Mouse (Mus musculus) liver (tissue): ENCODE data around the gene Pank2.
"Not testable (repeated sequence)": the region's sequence is repeated elsewhere in the genome, so short reads cannot be mapped to it uniquely, and the experiment has no call there.

Source experiments
- DNase-seq: peaks from one replicate; pipeline ENCODE4 v3.0.0-alpha.2; 2020; ENCODE audit warnings: mixed read lengths

Pank2 gene

GRCm38 (mm10) chr2:131261481-131262212, 648 bp upstream of the Pank2 start:
- DNase-seq = no peak

GRCm38 (mm10) chr2:131262680-131263670, 680 bp downstream of the Pank2 start:
- peak; percentile 66 for DNase-seq

GRCm38 (mm10) chr2:131264027-131264426, 1.7 kb downstream of the Pank2 start:
- DNase-seq = no peak

GRCm38 (mm10) chr2:131265056-131265455, 2.8 kb downstream of the Pank2 start:
- no peak for DNase-seq

- no peak for DNase-seq
Observed at GRCm38 (mm10) chr2:131275493-131275892, 13.2 kb downstream of the Pank2 start.

- no peak for DNase-seq
Observed at GRCm38 (mm10) chr2:131276722-131277121, 14.4 kb downstream of the Pank2 start.

GRCm38 (mm10) chr2:131281596-131281995, 19.3 kb downstream of the Pank2 start:
- DNase-seq = no peak

DNA sequence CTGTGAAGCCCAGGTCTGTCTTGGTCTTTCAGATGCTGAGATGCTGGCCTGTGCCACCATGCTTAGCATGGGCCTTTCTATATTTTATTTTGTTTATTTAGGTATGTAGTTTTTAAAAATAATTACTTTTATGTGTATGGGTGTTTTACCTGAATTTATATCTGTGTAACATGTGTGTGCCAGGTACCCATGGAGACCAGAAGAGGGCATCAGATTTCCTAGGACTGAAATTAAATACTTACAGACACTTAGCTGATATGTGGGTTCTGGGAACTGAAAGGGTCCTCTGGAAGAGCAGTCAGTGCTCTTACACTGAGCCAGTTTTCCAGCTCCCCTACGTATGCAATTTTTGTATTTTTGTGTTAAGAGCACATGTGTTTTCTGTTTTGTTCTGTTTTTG, 24.0 kb downstream of the Pank2 start:
- no peak for DNase-seq

DNA sequence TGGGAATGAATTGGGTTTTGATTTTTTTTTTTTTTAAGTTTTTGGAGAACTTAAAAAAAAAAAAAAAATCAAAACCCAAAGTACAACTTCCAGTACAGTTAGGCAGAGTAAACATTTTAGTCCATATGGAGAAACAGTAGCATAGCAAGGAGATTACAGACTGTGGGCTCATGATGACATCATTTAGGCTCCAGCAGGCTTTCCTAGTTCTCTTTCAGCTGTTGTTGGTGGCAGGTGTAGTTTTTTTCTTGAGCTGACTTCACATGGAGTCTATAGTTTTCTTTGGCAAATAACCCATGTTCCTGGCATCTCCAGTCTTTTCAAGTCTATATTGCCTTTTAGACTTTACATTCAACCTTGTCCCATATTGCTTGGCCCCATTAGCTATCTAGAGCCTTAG, 28.4 kb downstream of the Pank2 start:
- no peak for DNase-seq

- DNase-seq = no peak
Observed at GRCm38 (mm10) chr2:131296746-131297261, 34.5 kb downstream of the Pank2 start.

DNA sequence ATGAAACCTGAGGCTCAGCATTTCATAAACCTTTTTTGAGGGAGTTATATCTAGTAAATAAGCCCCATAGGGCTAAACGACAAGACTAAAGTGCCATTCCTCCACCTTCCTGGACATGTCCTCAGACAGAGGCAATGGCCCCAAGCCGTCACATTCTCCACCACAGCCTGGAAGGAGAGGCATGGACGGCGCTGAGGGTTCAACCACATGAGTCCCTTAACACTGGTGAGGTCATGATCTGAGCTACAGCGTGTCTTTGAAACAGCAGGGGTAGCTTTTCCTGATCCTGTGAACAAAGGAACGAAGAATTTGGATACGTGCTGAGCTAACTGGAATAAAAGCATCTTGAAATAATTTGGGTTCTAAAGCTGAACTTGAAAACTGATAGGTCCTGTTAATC, 36.4 kb downstream of the Pank2 start:
- not testable (repeated sequence) for DNase-seq

DNA sequence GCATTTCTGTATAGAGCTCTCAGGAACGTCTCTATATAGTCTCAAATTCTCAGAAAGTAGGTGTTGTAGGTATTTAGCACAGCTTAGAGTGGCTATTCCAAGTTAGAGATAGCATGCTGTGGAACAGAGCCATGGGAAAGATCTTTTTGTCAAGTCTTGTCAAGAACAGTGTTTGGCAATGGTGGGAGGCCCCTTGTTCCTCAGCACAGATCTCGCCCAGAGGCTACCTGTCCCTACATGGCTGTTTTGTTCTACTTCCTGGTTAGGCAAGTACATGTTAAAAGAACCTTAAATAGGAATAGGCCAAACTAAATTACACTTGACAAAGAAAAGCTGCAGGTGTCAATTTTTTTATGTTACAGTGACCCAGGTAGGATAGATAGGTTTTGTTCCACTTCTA, 38.2 kb downstream of the Pank2 start:
- no peak for DNase-seq

DNA sequence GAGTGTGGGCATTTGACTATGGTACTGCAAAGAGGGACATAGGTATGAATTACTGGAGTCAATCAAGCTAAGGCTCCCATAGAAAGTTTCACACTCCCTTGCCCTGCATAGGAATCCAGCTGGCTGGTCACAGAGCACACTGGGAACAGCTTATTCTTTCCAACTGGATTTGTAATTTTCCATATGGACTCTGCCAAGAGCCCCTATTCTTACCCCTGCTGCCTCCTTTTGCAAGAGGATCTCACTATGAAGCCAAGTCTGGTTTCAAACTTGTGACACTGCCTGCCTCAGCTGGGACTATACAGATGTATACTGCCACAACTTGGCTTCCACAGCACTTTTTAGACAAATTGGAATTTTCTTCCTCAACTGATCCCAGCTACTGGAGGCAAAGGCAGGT, 39.3 kb downstream of the Pank2 start:
- DNase-seq = no peak

GRCm38 (mm10) chr2:131304497-131304896, 42.2 kb downstream of the Pank2 start:
- DNase-seq = no peak

GRCm38 (mm10) chr2:131305226-131305625, 42.9 kb downstream of the Pank2 start:
- DNase-seq = not testable (repeated sequence)

DNA sequence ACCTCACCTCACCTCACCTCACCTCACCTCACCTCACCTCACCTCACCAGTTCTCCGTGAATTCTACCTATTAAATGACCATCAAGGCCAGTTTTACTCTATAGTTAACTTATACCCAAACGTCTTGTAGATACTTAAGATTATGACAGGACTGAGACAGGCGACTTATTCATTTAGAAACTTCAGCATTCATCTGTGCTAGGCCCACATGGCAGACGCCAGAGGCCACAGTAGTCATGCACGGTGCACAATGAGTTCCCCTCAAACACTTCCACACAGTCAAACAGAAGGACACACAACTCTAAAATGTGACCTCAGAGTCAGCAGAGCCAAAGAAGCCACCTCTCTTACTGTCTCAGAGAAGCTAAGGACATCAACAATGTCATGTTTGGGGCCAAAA, 45.1 kb downstream of the Pank2 start:
- DNase-seq = no peak

GRCm38 (mm10) chr2:131307822-131308221, 45.5 kb downstream of the Pank2 start:
- DNase-seq = no peak

- no peak for DNase-seq
Observed at GRCm38 (mm10) chr2:131309296-131309695, 47.0 kb downstream of the Pank2 start.

DNA sequence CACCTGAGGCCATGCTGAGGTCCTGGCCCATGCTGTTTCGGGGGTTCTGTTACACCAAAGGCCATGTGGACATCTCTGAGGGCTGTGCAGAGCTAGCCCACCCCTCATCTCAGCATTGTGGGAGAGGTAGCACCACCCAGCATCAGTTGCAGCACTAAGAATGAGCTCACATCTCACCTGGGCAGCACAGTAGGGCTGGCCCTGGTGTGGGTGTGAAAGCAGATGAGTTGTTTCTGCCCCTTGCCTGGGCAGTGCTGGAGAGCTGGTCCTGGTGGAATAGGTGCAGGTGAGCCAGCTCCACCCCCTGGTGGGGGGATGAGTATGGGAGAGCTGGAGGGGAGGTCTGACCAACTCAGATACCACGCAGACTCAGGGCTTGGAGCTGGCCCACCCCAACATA, 53.9 kb downstream of the Pank2 start:
- DNase-seq = no peak

DNA sequence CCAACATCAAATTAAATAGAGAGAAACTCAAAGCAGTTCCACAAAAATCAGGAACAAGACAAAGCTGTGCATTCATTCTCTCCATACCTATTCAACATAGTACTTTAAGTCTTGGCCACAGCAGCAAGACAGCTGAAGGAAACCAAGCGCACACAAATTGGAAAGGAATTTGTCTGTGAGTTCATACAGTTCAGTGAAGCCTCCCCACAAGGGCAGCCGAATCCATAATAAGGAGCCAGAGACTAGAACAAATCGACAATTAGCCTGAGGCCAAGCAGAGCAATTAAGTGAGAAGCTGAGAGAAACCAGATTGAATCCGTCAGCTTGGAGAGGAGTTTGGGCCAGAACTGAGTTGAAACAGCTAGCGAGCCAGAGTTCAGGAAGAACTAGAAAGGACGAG, 57.1 kb downstream of the Pank2 start:
- no peak for DNase-seq

- not testable (repeated sequence) for DNase-seq
Observed at GRCm38 (mm10) chr2:131321192-131321591, 58.9 kb downstream of the Pank2 start.

DNA sequence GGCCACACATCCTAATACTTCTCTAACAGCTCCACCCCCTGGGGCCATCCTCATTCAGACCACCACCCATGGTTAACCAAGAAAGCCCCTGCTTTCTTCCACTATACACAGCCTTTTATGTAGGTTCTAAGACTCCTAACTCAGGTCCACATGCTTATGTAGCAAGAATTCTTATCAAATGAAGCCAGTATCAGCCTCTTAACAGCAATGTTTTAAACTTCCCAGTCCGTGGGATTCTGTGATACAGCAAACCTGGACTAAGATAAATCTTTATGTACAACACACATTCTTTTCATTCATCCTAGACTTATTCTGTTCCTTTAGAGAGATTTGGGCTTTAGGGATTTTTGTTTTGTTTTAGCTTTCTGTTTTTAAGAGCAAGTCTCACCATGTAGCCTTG, 61.4 kb downstream of the Pank2 start:
- DNase-seq = no peak

- no peak for DNase-seq
Observed at GRCm38 (mm10) chr2:131326044-131326443, 63.7 kb downstream of the Pank2 start.

- no peak for DNase-seq
Observed at GRCm38 (mm10) chr2:131328981-131329380, 66.7 kb downstream of the Pank2 start.
